Mouse (Mus musculus) telencephalon, adult 2 months (tissue): ENCODE data around the gene Hist1h4a.
"Not testable (repeated sequence)": the region's sequence is repeated elsewhere in the genome, so short reads cannot be mapped to it uniquely, and the experiment has no call there.

ENCODE experiments used
- DNase-seq: peaks from one replicate; pipeline ENCODE4 v3.0.0-alpha.2; 2011; ENCODE audit warnings: low read depth, low spot score

Hist1h4a gene

GRCm38 (mm10) chr13:23743215-23743614 lies 17.8 kb downstream of the Hist1h4a start:
- no peak for DNase-seq

- DNase-seq: no peak
Observed at GRCm38 (mm10) chr13:23742007-23742406, 19.0 kb downstream of the Hist1h4a start.

GRCm38 (mm10) chr13:23740910-23741309 lies 20.1 kb downstream of the Hist1h4a start:
- no peak for DNase-seq

- no peak for DNase-seq
Observed at GRCm38 (mm10) chr13:23740256-23740840, 20.7 kb downstream of the Hist1h4a start.

GRCm38 (mm10) chr13:23739922-23740252 lies 21.1 kb downstream of the Hist1h4a start:
- DNase-seq: no peak

- peak; percentile 98 for DNase-seq
Observed at GRCm38 (mm10) chr13:23739069-23739921, 21.7 kb downstream of the Hist1h4a start.

GRCm38 (mm10) chr13:23738677-23739068 lies 22.4 kb downstream of the Hist1h4a start, which contains the start of gene Hist1h1c:
Hist1h1c (plus strand) TSS chr13:23738808.
- DNase-seq: peak; percentile 77

- DNase-seq: no peak
Observed at GRCm38 (mm10) chr13:23738041-23738440, 23.0 kb downstream of the Hist1h4a start.

GRCm38 (mm10) chr13:23737091-23737490 lies 23.9 kb downstream of the Hist1h4a start:
- DNase-seq: no peak

- no peak for DNase-seq
Observed at GRCm38 (mm10) chr13:23732156-23732804, 28.8 kb downstream of the Hist1h4a start.

- no peak for DNase-seq
Observed at GRCm38 (mm10) chr13:23730479-23730878, 30.6 kb downstream of the Hist1h4a start.

GRCm38 (mm10) chr13:23729706-23730105 lies 31.3 kb downstream of the Hist1h4a start:
- DNase-seq: no peak

- DNase-seq: no peak
Observed at GRCm38 (mm10) chr13:23729192-23729525, 31.9 kb downstream of the Hist1h4a start.

- no peak for DNase-seq
Observed at GRCm38 (mm10) chr13:23728472-23729191, 32.4 kb downstream of the Hist1h4a start.

GRCm38 (mm10) chr13:23725213-23725612 lies 35.8 kb downstream of the Hist1h4a start:
- DNase-seq: no peak

- no peak for DNase-seq
Observed at GRCm38 (mm10) chr13:23724239-23724638, 36.8 kb downstream of the Hist1h4a start.

GRCm38 (mm10) chr13:23717593-23718245 lies 43.3 kb downstream of the Hist1h4a start:
- DNase-seq: not testable (repeated sequence)

GRCm38 (mm10) chr13:23717176-23717575 lies 43.9 kb downstream of the Hist1h4a start:
- no peak for DNase-seq

GRCm38 (mm10) chr13:23716261-23717042 lies 44.6 kb downstream of the Hist1h4a start:
- no peak for DNase-seq
